Mouse (Mus musculus): ENCODE measurements at regions not wholly inside any gene's neighbourhood (a gene's known extent, or its start where the extent isn't known, plus 50 kb on each side); places are given as distances from the start of the nearest gene placed in this dataset.

GRCm38 (mm10) chr2:72751441-72751840 lies 228.8 kb downstream of the Sp3 start:
- no peak for TF ChIP-seq POLR2A (IDR thresholded peaks at IDR 0.05; ENCODE audit: low read depth, low read length)
- no peak for TF ChIP-seq CTCF (IDR thresholded peaks at IDR 0.05; ENCODE audit: extremely low read depth, insufficient read depth, insufficient read length, insufficient replicate concordance)
- DNase-seq (ENCODE audit: low read depth in 1 of 2, low spot score in 2 of 2): no peak
- Histone ChIP-seq H3K27ac (ENCODE audit: insufficient read depth, low read length) (no peak overlapping the region), H3K27me3 (ENCODE audit: control insufficient read depth, insufficient read depth, low read length) (no peaks in the 10 kb centered on the region), H3K4me1 (ENCODE audit: control insufficient read depth, insufficient read depth, insufficient read length) (no peaks in the 10 kb centered on the region), H3K4me3 (ENCODE audit: extremely low read depth, insufficient read depth, insufficient read length) (no peak overlapping the region), H3K36me3 (ENCODE audit: control insufficient read depth, insufficient read depth, low read length) (no peaks in the 10 kb centered on the region)
- WGBS: 35% methylated on average over 1 of the region's 1 CpGs

GRCm38 (mm10) chr2:72752624-72753176 lies 227.5 kb downstream of the Sp3 start:
- Histone ChIP-seq H3K36me3 (ENCODE audit: control insufficient read depth, insufficient read depth, low read length) (no peaks in the 10 kb centered on the region), H3K27ac (ENCODE audit: insufficient read depth, low read length) (no peak overlapping the region), H3K4me1 (ENCODE audit: control insufficient read depth, insufficient read depth, insufficient read length) (no peaks in the 10 kb centered on the region), H3K27me3 (ENCODE audit: control insufficient read depth, insufficient read depth, low read length) (no peaks in the 10 kb centered on the region), H3K4me3 (ENCODE audit: extremely low read depth, insufficient read depth, insufficient read length) (no peak overlapping the region)
- no peak for DNase-seq (ENCODE audit: low read depth in 1 of 2, low spot score in 2 of 2)
- 62% methylated on average over 4 of the region's 4 CpGs for WGBS
- TF ChIP-seq POLR2A (IDR thresholded peaks at IDR 0.05; ENCODE audit: low read depth, low read length): no peak

GRCm38 (mm10) chr2:72753788-72754713 lies 226.2 kb downstream of the Sp3 start:
- Histone ChIP-seq H3K4me1 (ENCODE audit: control insufficient read depth, insufficient read depth, insufficient read length) (no peaks in the 10 kb centered on the region), H3K4me3 (ENCODE audit: extremely low read depth, insufficient read depth, insufficient read length) (no peak overlapping the region), H3K27ac (ENCODE audit: insufficient read depth, low read length) (no peak overlapping the region), H3K36me3 (ENCODE audit: control insufficient read depth, insufficient read depth, low read length) (no peaks in the 10 kb centered on the region), H3K27me3 (ENCODE audit: control insufficient read depth, insufficient read depth, low read length) (no peaks in the 10 kb centered on the region)
- 89% methylated on average over 16 of the region's 16 CpGs for WGBS
- DNase-seq (ENCODE audit: low read depth in 1 of 2, low spot score in 2 of 2): no peak
- TF ChIP-seq CTCF (IDR thresholded peaks at IDR 0.05; ENCODE audit: extremely low read depth, insufficient read depth, insufficient read length, insufficient replicate concordance) (no peak), POLR2A (IDR thresholded peaks at IDR 0.05; ENCODE audit: low read depth, low read length) (no peak)

- 61% methylated on average over 5 of the region's 5 CpGs for WGBS
- no peak for DNase-seq (ENCODE audit: low read depth in 1 of 2, low spot score in 2 of 2)
- TF ChIP-seq CTCF (IDR thresholded peaks at IDR 0.05; ENCODE audit: extremely low read depth, insufficient read depth, insufficient read length, insufficient replicate concordance) (no peak), POLR2A (IDR thresholded peaks at IDR 0.05; ENCODE audit: low read depth, low read length) (no peak)
- H3K27me3 ChIP-seq (ENCODE audit: control insufficient read depth, insufficient read depth, low read length): no peaks in the 10 kb centered on the region
- no peaks in the 10 kb centered on the region for H3K4me1 ChIP-seq (ENCODE audit: control insufficient read depth, insufficient read depth, insufficient read length)
- no peaks in the 10 kb centered on the region for H3K36me3 ChIP-seq (ENCODE audit: control insufficient read depth, insufficient read depth, low read length)
- no peak overlapping the region for H3K27ac ChIP-seq (ENCODE audit: insufficient read depth, low read length)
- no peak overlapping the region for H3K4me3 ChIP-seq (ENCODE audit: extremely low read depth, insufficient read depth, insufficient read length)
Observed at GRCm38 (mm10) chr2:72763454-72763853, 216.8 kb downstream of the Sp3 start.

- H3K4me3 ChIP-seq (ENCODE audit: extremely low read depth, insufficient read depth, insufficient read length): no peak overlapping the region
- TF ChIP-seq CTCF (IDR thresholded peaks at IDR 0.05; ENCODE audit: extremely low read depth, insufficient read depth, insufficient read length, insufficient replicate concordance) (no peak), POLR2A (IDR thresholded peaks at IDR 0.05; ENCODE audit: low read depth, low read length) (no peak)
- H3K36me3 ChIP-seq (ENCODE audit: control insufficient read depth, insufficient read depth, low read length): no peaks in the 10 kb centered on the region
- no peaks in the 10 kb centered on the region for H3K27me3 ChIP-seq (ENCODE audit: control insufficient read depth, insufficient read depth, low read length)
- WGBS: 89% methylated on average over 11 of the region's 11 CpGs
- H3K4me1 ChIP-seq (ENCODE audit: control insufficient read depth, insufficient read depth, insufficient read length): no peaks in the 10 kb centered on the region
- no peak overlapping the region for H3K27ac ChIP-seq (ENCODE audit: insufficient read depth, low read length)
- DNase-seq (ENCODE audit: low read depth in 1 of 2, low spot score in 2 of 2): no peak
Observed at GRCm38 (mm10) chr2:72769030-72769630, 211.1 kb downstream of the Sp3 start.

- Histone ChIP-seq H3K27me3 (ENCODE audit: control insufficient read depth, insufficient read depth, low read length) (no peaks in the 10 kb centered on the region), H3K4me3 (ENCODE audit: extremely low read depth, insufficient read depth, insufficient read length) (no peak overlapping the region), H3K27ac (ENCODE audit: insufficient read depth, low read length) (no peak overlapping the region), H3K4me1 (ENCODE audit: control insufficient read depth, insufficient read depth, insufficient read length) (no peaks in the 10 kb centered on the region), H3K36me3 (ENCODE audit: control insufficient read depth, insufficient read depth, low read length) (no peaks in the 10 kb centered on the region)
- WGBS: 90% methylated on average over 4 of the region's 4 CpGs
- no peak for TF ChIP-seq POLR2A (IDR thresholded peaks at IDR 0.05; ENCODE audit: low read depth, low read length)
- TF ChIP-seq CTCF (IDR thresholded peaks at IDR 0.05; ENCODE audit: extremely low read depth, insufficient read depth, insufficient read length, insufficient replicate concordance): no peak
- no peak for DNase-seq (ENCODE audit: low read depth in 1 of 2, low spot score in 2 of 2)
Observed at GRCm38 (mm10) chr2:72773401-72773800, 206.8 kb downstream of the Sp3 start.
